Mouse (Mus musculus): ENCODE data around the gene Sbf2.
"Not testable (repeated sequence)": the region's sequence is repeated elsewhere in the genome, so short reads cannot be mapped to it uniquely, and the experiment has no call there.

The Sbf2 gene

DNA sequence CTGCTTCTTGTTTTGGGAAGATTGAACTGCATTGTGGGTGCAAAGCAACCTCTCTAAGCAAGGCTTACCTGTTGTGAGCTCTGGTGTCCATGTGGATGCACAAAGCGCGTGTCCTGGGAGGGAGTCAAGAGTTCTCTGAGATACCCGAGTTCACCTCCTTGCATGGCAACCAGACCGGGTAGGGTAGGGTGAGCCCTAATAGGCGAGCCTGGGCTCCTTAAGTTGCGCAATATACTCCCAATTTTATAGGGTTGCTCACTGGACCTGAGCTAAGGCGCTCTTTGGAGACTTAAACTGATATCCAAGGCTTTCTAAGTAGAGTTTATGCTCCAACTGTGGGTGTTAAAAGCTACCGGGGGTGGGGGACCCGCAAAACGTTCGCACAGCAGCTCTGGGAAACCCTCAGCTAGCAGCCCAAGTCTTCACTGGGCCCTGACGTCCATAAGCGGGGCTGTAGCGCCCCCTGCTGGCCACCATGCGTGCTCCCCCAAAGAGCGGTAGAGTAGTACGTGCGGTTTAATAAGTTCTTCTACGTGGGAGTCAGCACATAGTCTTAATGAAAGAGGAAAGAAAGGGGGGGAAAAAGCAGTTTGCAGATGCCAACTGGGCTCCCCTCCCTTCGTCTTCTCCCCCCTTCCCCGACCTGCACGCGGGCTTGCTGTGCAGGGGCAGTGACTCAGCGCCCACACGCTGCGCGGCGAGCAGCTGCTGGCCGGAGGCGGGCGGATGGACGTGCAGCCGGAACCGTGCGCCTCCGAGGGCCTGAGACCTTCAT lies 15.4 kb upstream of the Sbf2 start:
- peak; percentile 85 for DNase-seq (ENCODE audit: low spot score)

DNA sequence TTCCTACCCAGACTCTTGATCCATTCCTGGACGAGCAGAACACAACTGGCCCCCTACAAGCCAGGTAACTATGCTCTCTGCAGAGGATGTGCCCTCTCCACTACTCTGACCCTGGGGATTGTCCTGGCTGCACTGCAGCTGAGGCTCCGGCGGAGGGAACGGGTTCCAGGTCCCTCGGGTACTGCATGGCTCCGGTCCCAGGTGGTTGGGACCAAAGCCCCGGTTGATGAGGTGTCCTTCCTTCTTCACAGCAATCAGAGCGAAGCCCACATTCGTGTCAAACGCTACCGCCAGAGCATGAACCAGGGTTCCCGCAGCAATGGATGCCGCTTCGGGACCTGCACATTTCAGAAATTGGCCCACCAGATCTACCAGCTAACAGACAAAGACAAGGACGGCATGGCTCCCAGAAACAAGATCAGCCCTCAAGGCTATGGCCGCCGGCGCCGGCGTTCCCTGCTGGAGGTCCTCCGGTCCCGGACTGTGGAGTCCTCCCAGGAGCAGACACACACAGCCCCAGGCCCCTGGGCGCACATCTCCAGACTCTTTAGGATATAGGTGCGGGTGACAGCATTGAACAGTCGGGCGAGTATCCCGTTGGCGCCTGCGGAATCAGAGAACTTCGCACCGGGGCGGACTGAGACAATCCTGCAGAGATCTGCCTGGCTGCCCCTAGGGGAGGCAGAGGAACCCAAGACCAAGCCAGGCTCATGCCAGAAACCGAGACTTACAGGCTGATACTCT lies 14.1 kb upstream of the Sbf2 start:
- DNase-seq (ENCODE audit: low spot score): no peak

DNA sequence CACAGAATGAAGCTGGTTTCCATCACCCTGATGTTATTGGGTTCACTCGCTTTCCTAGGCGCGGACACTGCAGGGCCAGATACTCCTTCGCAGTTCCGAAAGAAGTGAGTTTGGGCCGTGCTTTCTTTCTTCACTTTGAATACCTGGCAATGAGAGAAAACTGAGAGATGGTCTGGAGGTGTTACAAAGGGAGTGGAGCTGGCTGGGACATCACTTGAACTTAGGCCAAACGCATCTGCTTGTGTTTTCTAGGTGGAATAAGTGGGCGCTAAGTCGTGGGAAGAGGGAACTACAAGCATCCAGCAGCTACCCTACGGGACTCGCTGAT lies 13.5 kb upstream of the Sbf2 start:
- no peak for DNase-seq (ENCODE audit: low spot score)

DNA sequence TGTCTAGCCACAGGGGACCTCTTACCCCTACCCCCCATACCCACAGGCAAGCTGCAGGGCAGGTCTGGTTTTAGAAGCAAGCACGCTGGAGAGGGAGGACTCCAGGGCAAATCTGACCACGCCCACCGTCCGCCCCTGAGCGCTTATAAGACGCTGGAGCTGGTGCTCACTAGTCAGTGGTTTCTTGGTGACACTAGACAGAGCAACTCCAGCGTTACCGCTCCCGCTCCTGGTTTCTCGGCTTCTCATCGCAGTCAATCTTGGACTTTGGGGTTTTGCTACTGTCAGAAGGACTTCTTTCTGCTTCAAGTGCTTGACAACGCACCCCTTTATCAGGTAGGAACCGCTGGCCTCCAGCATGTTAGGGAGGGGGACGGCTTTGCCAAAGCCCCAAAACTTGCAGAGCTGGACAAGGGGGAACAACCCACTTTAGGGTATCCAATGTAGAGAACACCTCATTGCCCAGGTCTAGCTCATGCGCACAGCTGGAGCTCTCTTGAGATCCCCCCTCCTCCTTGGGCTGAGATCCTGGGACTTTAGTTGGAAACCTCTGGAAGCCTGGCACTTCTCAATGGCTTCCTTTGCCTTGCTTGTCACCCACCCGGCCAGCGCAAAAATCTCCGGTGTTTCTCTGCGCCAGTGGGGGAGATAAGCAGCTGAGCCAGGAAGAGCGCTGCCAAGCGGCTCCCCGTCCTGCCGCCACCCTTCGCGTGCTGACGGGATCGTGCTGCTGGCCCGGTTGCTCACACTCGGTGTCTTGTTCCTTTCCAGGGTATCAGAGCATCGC lies 13.0 kb upstream of the Sbf2 start, which contains the start of gene Adm:
Gene Adm (plus strand): TSS at position 176 of the 787 bp plus-strand sequence.
- DNase-seq (ENCODE audit: low spot score): peak; percentile 68

DNA sequence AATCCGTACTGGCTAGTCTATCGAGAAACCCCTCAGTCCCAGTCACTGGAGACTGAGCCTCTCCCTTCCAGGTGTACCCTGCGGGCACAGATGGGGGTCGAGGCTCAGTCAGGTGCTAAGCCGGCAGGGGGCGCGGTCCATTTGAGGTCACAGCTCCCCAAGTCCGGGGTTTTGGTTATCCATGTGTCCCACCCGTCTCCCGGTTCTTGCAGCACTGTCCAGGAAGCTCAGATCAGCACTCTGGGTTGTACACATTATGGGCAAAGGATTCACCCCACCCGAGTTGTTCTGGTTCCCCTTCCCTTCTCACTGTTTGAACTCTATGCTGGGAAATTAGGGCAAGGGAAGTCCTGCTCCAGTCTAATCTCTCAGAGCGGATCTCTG lies 12.4 kb upstream of the Sbf2 start:
- no peak for DNase-seq (ENCODE audit: low spot score)

DNA sequence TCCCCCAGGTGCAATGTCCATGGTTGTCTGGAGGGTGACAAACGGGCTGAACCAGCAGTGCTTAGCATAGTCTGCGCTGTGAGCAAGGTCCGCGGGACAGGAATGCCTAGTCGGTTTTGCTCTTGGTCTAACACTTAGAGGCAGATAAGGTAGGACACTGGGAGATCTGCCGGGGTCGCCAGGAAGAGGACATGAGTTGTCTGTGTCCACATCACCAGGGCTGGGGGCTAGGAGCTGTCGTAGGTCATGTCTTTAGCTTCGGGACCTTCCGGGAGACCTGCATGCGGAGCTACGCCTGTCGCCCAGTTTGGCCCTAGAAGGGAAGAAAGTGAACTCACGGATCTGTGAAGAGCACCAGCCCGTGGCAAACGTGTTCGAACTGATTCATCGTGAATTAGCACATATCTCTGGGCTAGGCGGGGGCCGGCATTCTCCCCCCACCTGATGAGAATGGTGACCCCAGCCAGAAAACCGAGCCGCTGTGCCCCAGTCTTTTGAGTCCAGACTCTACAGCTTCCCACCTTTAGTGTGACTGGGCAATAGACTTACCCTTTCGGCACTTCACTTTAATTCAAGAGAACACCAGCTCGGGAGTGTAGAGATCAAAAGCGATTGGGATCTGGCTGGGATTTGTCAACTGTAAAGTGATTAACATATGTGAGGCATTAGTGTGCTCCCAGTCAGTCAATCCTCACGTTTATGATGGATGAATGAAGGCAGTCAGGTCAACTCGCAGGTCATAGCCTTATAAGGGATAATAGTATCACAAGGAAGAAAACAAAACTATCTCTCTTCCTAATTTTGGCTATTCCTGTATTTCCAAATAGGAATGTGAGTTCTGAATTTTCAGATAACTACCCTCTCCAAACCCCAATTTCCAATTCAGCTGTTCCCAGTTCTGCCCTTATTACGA lies 11.7 kb upstream of the Sbf2 start:
- no peak for DNase-seq (ENCODE audit: low spot score)

DNA sequence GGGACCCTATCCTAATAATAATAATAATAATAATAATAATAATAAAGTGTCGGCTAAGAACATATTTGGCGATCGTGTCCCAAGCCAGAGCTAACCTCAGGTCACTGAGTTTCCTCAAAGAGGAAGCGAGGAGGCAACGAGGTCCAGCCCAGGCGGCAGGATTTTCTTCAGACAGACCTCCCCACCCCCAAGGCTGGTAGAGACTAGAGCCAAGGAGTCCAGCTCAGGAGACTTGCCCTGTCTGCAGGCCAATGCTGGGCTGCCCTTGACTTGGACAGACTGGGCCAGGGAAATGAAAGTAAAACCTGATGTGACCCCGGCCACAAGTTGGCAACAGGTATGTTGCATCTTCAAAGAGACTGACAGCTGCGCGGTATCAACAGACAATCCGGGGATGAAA lies 10.8 kb upstream of the Sbf2 start:
- no peak for DNase-seq (ENCODE audit: low spot score)

DNA sequence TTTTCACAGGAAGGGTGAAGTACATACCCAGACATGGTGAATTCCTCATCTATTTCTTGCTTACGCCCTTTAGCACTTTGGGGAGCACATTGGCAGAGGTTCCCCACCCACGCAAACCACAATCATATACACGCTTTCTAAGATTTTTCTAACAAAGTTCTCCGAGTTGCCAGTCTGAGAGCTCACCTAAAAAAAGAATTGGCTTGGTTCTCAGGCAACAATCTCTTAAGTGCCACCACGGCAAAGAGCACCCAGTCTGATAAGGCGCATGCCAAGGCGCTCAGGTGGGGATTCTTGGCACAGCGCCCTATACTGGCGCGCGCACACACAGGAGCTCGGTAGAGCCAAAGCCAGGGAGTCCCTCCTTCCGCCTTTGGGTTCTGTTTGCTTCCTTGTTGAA lies 10.2 kb upstream of the Sbf2 start:
- DNase-seq (ENCODE audit: low spot score): no peak

DNA sequence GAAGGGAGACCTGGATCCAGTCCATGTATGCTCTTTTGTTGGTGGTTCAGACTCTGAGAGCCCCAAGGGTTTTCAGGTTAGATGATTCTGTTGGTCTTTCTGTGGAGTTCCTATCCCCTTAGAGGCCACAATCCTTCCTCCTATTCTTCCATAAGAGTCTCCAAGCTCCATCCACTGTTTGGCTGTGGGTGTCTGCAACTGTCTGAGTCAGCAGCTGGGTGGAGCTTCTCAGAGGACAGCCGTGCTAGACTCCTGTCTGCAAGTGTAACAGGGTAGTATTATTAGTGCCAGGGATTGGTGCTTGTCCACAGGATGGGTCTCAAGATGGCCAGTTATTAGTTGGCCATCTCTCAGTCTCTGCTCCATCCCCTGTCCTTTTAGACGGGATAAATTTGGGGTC lies 9.3 kb upstream of the Sbf2 start:
- DNase-seq (ENCODE audit: low spot score): no peak

DNA sequence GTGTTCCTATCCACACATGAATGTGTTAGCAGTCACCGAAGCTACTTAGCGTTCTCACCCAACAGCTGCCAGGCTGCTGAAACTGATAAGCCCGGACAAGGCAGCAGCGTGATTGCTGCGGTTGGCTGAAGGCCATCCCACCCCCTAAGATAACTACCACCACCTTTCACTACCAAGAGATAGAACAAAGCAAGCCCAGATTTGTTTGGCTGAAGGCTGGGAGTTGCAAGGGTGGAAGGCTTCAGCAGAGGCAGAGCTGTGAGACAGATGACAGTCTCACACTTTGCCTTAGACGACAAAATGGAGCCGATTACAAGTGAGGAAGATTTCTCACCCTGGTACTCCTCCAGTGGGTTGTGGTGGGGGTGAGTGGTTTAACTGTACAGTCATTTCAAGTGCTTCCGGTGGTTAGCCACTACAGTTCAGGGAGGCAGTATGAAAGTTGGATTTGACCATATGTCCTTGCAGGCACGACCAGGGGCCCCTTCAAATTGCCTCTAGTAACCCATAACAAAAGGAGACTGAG lies 4.4 kb upstream of the Sbf2 start:
- no peak for DNase-seq (ENCODE audit: low spot score)

DNA sequence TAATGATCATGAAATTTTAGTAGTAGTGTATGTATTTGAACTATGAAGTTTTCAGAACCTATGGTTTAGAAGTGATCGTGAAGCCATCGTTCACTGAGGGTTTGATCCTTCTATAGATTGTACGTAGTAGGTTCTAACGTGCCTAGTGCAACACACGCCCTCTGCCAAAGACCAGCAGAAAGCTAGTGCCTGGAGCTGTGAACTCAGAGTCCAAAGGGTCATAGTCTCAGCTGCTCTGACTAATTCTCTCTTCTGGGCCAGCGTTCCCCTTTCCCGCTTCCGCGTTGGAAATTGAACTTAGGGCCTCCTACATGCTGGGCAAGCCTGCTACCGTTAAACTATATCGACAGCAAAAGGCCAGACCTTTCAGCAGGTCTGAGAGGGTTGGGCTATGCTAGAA lies 1.1 kb upstream of the Sbf2 start:
- no peak for DNase-seq (ENCODE audit: low spot score)

DNA sequence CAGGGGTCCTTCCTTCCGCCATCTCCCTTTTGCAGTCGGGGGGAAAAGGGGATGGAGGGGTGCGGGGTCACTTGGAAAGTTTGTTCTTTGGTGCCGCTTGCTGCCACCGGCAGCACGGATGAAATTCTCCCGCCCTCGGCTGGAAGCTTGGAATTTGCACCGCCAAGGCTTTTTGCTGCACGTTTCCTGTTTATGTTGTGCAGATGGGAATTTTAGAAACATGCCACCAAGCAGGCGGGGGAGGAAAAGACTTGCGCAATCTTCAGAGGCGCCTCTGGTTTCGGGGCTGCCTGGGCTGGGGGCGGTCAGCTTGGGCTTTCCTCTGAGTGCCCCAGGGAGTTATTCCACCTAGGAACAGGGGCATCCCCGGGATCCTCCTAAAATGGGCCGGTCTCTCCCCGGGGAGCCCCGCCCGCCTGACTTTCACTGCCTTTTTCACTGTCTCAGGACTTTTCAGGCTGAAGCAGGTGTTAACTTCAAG lies 469 bp upstream of the Sbf2 start:
- peak; percentile 61 for DNase-seq (ENCODE audit: low spot score)

DNA sequence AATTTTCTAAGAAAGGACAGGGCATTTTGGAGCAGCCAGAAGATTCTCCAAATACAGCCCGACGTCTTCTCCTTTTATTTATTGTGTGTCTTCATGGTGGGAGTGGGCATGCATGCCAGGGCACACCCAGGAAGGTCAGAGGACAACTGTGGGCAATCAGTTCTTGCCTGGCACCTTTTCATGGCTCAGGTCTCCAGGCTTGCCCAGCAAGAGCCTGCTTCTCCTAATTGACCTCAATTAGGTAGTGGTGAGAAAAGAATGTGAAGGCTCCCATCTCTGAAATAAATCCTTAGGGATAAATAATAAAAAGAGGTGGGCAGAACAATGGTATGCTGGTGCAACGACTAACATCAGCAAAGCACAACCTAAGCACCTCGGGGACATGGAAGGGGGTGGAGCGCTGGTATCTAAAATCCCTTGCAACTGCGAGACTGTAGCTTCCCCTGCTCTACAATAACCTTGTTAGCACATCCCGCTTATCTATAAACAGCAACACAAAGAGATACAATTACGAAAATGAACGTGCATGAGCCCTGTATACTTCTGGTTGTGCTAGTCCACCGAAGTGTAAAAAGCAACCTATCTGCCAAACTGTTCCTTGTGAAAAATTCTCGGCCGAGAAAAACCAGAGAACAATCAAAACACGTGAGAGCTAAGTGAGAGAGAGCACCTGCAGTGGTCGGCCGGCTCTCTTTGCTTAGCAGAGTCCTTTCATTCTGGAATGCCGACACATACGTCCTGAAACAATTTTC lies 1.2 kb downstream of the Sbf2 start:
- no peak for DNase-seq (ENCODE audit: low spot score)

DNA sequence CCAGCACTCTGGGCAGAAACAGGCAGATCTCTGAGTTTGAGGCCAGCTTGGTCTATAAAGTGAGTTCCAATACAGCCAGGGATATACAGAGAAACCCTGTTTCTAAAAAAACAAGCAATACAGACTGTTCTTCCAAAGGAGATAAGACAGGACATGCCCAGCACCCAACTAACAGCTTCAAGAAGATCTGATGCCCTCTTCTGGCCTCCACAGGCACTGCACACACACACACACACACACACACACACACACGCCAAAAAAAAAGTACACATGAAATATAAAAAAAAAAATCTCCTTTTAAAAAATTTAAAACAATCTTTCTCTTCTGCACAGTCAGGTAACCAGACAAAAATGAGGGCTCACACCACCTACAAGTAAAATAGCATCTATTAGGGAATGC lies 7.8 kb downstream of the Sbf2 start:
- DNase-seq (ENCODE audit: low spot score): no peak

DNA sequence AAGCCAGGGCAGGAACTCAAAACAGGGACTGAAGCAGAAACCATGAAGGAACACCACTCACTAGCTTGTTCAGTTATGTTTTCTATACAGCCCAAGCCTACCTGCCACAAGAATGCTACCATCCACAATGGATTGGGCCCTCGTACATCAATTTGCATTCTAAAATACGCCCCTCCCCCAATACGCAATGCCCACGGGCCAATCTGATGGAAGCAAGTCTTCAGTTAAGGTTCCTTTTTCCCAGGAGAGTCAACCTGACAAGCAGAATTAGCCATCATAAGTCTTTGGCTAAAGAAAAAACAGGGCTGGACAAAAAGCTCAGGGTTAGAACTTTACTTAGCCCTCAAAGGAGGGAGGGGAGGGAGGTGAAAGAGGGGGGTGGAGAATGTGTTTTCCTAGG lies 9.2 kb downstream of the Sbf2 start:
- DNase-seq (ENCODE audit: low spot score): no peak

DNA sequence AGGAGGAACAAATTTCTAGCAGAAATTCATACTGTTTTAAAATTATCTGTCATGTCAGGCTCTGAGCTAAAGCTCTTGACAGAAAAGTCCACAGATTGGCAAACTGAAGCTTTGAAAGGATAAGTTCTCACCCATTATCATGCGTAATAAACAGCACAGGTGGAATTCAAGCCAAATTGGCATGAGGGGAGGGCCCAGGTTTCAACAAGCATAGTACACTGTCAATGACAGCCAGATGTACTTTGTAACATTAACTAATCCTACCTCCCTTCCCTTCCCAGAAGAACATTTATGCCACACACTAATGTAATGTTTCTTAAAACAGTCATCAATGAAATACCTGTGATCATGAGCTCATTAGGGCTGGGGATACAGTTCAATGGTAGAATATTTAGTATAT lies 17.6 kb downstream of the Sbf2 start:
- no peak for DNase-seq (ENCODE audit: low spot score)

DNA sequence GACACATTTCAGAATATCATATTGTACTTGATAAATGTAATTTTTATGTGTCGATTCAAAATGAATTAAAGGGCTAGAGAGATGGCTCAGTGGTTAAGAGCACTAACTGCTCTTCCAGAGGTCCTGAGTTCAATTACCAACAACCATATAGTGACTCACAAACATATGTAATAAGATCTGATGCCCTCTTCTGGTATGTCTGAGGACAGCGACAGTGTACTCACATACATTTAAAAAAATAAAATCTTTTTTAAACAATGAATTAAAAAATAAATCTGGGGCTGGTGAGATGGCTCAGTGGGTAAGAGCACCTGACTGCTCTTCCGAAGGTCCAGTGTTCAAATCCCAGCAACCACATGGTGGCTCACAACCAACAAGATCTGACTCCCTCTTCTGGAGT lies 20.7 kb downstream of the Sbf2 start:
- DNase-seq (ENCODE audit: low spot score): not testable (repeated sequence)

DNA sequence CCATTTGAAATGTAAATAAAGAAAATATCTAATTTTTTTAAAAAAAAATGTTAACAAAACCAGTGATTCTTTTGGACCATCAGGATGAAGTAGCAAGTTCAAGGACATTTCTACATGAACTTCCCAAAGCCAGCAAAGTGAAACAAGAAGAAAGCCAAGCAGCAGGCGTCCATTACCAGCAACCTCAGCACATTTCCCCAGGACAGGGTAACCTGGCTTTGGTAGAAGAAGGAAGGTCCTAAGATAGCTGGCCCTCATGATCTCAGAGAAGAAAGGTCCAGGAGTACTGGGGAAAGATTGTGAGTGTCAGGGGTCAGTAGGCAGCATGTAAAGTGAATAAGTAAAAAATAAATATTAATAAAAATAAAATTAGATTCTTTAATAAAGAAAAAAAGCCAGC lies 27.0 kb downstream of the Sbf2 start:
- no peak for DNase-seq (ENCODE audit: low spot score)

DNA sequence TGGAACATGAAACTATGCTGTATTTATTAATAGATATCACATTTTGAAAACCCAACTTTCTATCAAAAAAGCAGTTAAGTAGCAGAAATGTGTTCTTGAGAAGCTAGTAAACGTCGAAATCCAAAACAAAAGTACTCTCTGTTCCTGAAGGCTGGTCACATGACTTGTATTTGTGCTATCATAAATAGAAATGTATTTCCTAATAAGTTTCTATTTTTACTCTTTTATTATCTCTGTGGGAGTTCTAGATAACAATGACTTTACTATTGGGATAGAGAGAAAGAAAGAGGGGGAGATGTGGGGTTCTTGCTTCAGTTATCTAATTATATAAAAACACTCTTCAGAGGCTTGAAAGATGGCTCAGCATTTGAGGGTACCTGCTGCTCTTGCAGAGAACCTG lies 29.5 kb downstream of the Sbf2 start:
- no peak for DNase-seq (ENCODE audit: low spot score)

DNA sequence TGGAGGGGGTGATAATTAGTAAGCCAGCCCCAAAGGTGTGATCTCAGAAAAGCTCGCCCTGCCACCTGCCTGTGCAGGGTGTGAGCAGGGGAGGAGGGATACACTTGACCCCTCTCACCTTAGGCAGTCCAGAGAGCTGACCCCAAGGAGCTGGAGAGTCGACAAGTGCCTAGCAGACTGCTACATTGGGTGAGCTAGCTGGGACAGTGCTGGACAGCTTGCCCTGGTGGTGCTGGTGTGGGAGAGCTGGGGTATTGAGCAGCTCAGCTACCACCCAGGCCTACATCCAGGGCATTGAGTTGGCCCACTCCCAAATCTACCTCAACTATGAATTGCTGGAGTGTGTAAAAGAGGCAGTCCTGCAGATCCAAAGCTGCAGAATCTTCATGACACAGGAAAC lies 30.6 kb downstream of the Sbf2 start:
- DNase-seq (ENCODE audit: low spot score): no peak

DNA sequence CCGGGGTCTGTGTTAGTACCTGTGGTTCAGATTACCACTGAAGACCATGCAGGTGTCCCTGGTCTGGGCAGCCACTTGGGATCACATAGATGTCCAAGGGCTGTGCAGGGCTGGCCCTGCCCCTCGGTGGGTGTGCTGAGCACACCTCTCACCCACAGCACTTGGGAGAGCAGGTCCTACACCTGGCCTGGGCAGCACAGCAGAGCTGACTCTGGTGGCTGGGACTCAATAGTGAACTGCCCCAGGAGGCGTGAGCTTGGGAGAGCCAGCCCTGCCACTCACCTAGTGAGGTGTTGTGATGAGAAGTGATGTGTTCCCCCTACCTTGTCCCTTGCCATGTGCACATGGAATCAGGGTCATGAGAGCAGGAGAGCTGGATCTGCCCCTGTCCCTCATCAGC lies 31.0 kb downstream of the Sbf2 start:
- no peak for DNase-seq (ENCODE audit: low spot score)

All from testis, postnatal 14 days (tissue).